Mouse (Mus musculus): ENCODE data around the gene Abcb7. TPM values are rescaled to one million over a fixed set of nuclear protein-coding genes. Genes with fewer than 3 reads are reported as not detected.
"Not testable (repeated sequence)": the region's sequence is repeated elsewhere in the genome, so short reads cannot be mapped to it uniquely, and the experiment has no call there.

Abcb7 gene
- polyA plus RNA-seq, 1 experiment = 2.3 TPM

- DNase-seq = no peak
- no peak overlapping the region for H3K4me3 ChIP-seq (replicated peaks; ENCODE audit: extremely low read depth, low read depth, low read length)
- TF ChIP-seq CTCF (IDR thresholded peaks at IDR 0.05; ENCODE audit: insufficient read depth, low read length) (no peak), POLR2A (IDR thresholded peaks at IDR 0.05; ENCODE audit: borderline replicate concordance, extremely low read depth, low read depth, low read length) (no peak)
- no peaks in the 10 kb centered on the region for H3K4me1 ChIP-seq (ENCODE audit: control insufficient read depth, insufficient read depth, low read length)
Measured at GRCm38 (mm10) chrX:104359686-104360085, 54.0 kb downstream of the Abcb7 start.

GRCm38 (mm10) chrX:104355842-104356241 lies 57.8 kb downstream of the Abcb7 start:
- no peak for DNase-seq
- H3K4me1 ChIP-seq (ENCODE audit: control insufficient read depth, insufficient read depth, low read length) = no peaks in the 10 kb centered on the region
- 89% methylated on average over 1 of the region's 1 CpGs for WGBS
- H3K4me3 ChIP-seq (replicated peaks; ENCODE audit: extremely low read depth, low read depth, low read length) = no peak overlapping the region
- no peak for TF ChIP-seq POLR2A (IDR thresholded peaks at IDR 0.05; ENCODE audit: borderline replicate concordance, extremely low read depth, low read depth, low read length)
- no peak for TF ChIP-seq CTCF (IDR thresholded peaks at IDR 0.05; ENCODE audit: insufficient read depth, low read length)

- H3K4me1 ChIP-seq (ENCODE audit: control insufficient read depth, insufficient read depth, low read length); H3K4me3 ChIP-seq (replicated peaks; ENCODE audit: extremely low read depth, low read depth, low read length): not testable (repeated sequence)
- WGBS = 82% methylated on average over 31 of the region's 31 CpGs
- peak; percentile 23 for DNase-seq
Measured at GRCm38 (mm10) chrX:104348146-104348545, 65.5 kb downstream of the Abcb7 start.

GRCm38 (mm10) chrX:104291721-104292120 lies 121.9 kb downstream of the Abcb7 start:
- TF ChIP-seq CTCF (IDR thresholded peaks at IDR 0.05; ENCODE audit: insufficient read depth, low read length) (no peak), POLR2A (IDR thresholded peaks at IDR 0.05; ENCODE audit: borderline replicate concordance, extremely low read depth, low read depth, low read length) (no peak)
- H3K4me1 ChIP-seq (ENCODE audit: control insufficient read depth, insufficient read depth, low read length) = no peaks in the 10 kb centered on the region
- no peak for DNase-seq
- H3K4me3 ChIP-seq (replicated peaks; ENCODE audit: extremely low read depth, low read depth, low read length) = no peak overlapping the region

GRCm38 (mm10) chrX:104279828-104280227 lies 133.8 kb downstream of the Abcb7 start:
- TF ChIP-seq CTCF (IDR thresholded peaks at IDR 0.05; ENCODE audit: insufficient read depth, low read length) (no peak), POLR2A (IDR thresholded peaks at IDR 0.05; ENCODE audit: borderline replicate concordance, extremely low read depth, low read depth, low read length) (no peak)
- H3K4me1 ChIP-seq (ENCODE audit: control insufficient read depth, insufficient read depth, low read length) = no peaks in the 10 kb centered on the region
- H3K4me3 ChIP-seq (replicated peaks; ENCODE audit: extremely low read depth, low read depth, low read length) = no peak overlapping the region
- WGBS = 81% methylated on average over 1 of the region's 1 CpGs
- DNase-seq = no peak

- no peak for DNase-seq
- TF ChIP-seq CTCF (IDR thresholded peaks at IDR 0.05; ENCODE audit: insufficient read depth, low read length) (no peak), POLR2A (IDR thresholded peaks at IDR 0.05; ENCODE audit: borderline replicate concordance, extremely low read depth, low read depth, low read length) (no peak)
- no peaks in the 10 kb centered on the region for H3K4me1 ChIP-seq (ENCODE audit: control insufficient read depth, insufficient read depth, low read length)
- no peak overlapping the region for H3K4me3 ChIP-seq (replicated peaks; ENCODE audit: extremely low read depth, low read depth, low read length)
- 61% methylated on average over 2 of the region's 2 CpGs for WGBS
Measured at GRCm38 (mm10) chrX:104264371-104264770, 149.3 kb downstream of the Abcb7 start.

GRCm38 (mm10) chrX:104262468-104262867 lies 151.2 kb downstream of the Abcb7 start:
- no peak for DNase-seq
- Histone ChIP-seq H3K4me1 (ENCODE audit: control insufficient read depth, insufficient read depth, low read length) (no peaks in the 10 kb centered on the region), H3K4me3 (replicated peaks; ENCODE audit: extremely low read depth, low read depth, low read length) (no peak overlapping the region)
- 73% methylated on average over 1 of the region's 1 CpGs for WGBS
- TF ChIP-seq CTCF (IDR thresholded peaks at IDR 0.05; ENCODE audit: insufficient read depth, low read length) (no peak), POLR2A (IDR thresholded peaks at IDR 0.05; ENCODE audit: borderline replicate concordance, extremely low read depth, low read depth, low read length) (no peak)

GRCm38 (mm10) chrX:104256561-104256960 lies 157.1 kb downstream of the Abcb7 start:
- no peak for DNase-seq
- no peaks in the 10 kb centered on the region for H3K4me1 ChIP-seq (ENCODE audit: control insufficient read depth, insufficient read depth, low read length)
- H3K4me3 ChIP-seq (replicated peaks; ENCODE audit: extremely low read depth, low read depth, low read length) = no peak overlapping the region
- TF ChIP-seq POLR2A (IDR thresholded peaks at IDR 0.05; ENCODE audit: borderline replicate concordance, extremely low read depth, low read depth, low read length) (no peak), CTCF (IDR thresholded peaks at IDR 0.05; ENCODE audit: insufficient read depth, low read length) (no peak)
- WGBS = 35% methylated on average over 1 of the region's 1 CpGs

Other genes with a start within 250 kb of the Abcb7 start
- gene Nexmif, start 212.7 kb downstream of the Abcb7 start, polyA plus RNA-seq (2012; rRNA removed) = 0.71 and 0.87 TPM in 2 replicates
- gene Uprt, start 69.0 kb upstream of the Abcb7 start, polyA plus RNA-seq (2012; rRNA removed) = 3.8 and 4.7 TPM in 2 replicates

Measured in lung, adult 2 months (tissue).